Mouse (Mus musculus) cerebellum, adult 11-12 months (tissue): ENCODE results near the gene Rnf31.
A peak's percentile ranks its signal among the peaks of the same experiment; 100 is the strongest.

Source experiments
- DNase-seq: peaks from one replicate; pipeline ENCODE4 v3.0.0; 2022

Gene Rnf31

GRCm38 (mm10) chr14:55591331-55591891 is at the start of gene Rnf31:
Rnf31 (plus strand) TSS chr14:55591708.
- DNase-seq, result peak; percentile 93

DNA sequence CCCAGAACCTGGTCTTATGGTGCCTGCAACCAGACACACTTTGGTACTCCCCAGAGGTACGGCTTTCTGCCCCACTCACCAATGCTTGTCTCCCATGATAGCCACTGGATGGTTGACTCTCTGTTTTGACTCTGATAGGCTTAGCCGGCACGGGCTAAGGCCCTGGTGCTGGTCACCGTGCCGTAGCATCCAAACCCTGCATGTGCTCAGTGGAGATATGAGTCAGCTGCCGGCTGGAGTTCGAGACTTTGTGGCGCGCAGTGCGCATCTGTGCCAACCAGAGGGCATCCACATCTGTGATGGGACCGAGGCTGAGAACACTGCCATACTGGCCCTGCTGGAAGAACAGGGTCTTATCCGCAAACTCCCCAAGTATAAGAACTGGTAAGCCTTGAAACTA is 49.2 kb upstream of the Rnf31 start:
- DNase-seq, result no peak

GRCm38 (mm10) chr14:55544334-55544733 is 47.2 kb upstream of the Rnf31 start:
- DNase-seq, result peak; percentile 52

- DNase-seq, result no peak
These were observed 41.3 kb upstream of the Rnf31 start for GRCm38 (mm10) chr14:55550191-55550590.

DNA sequence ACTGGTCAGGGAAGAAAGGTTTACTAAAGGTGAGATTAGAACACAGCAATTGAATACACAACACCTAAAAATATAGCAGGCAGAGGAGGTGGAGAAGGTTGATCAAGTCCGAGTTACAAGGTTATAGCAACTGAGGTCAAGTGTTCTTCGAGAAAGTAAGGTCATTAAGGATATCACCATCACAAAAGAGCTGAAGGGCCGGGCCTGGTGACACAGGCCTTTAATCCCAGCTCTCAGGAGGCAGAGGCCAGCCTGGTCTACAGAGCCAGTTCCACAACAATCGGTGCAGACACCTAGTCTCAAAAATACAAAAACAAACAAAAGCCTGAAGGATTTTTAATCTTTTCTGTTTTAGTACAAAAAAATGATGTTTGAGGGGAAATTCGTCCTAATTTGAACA is 40.2 kb upstream of the Rnf31 start:
- DNase-seq, result no peak

DNA sequence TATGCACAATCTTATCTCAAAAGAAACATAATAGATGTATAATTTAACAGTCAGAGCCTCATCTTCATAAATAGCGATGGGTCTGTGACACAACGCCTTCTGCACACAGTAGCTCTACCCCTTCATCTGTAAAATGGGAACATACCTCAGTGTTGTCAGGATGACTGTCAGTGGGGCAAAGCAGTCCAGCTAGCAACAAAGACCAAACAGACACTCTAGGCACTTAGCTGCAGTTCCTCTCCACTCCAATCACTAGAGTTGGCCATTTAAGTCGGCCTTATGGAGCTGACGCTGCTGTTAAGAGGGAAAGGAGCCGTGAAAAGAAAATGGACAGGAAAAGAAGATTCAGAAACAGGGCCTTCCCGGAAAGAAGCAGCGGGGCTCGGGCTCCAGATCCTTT is 39.7 kb upstream of the Rnf31 start:
- DNase-seq, result no peak

DNA sequence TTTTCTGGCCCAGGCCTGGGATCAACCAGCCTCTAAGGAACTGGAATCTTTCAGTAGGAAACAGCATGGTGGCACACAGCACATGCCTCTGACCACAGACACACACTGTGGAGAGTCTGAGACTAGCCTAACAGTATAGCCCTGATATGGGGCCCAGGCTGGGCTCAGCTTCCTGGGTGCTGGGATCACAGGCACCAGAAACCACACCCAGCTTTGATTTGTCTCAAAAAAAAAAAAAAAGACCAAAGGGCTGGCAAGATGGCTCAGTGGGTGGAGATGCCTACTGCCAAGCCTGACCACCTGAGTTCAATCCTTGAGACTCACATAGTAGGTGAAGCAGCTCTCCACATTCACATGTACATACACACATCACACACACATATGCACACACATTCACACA is 36.9 kb upstream of the Rnf31 start:
- DNase-seq, result no peak

- DNase-seq, result no peak
These were observed 35.7 kb upstream of the Rnf31 start for GRCm38 (mm10) chr14:55555788-55556187.

GRCm38 (mm10) chr14:55557003-55557402 is 34.5 kb upstream of the Rnf31 start:
- peak; percentile 69 for DNase-seq

DNA sequence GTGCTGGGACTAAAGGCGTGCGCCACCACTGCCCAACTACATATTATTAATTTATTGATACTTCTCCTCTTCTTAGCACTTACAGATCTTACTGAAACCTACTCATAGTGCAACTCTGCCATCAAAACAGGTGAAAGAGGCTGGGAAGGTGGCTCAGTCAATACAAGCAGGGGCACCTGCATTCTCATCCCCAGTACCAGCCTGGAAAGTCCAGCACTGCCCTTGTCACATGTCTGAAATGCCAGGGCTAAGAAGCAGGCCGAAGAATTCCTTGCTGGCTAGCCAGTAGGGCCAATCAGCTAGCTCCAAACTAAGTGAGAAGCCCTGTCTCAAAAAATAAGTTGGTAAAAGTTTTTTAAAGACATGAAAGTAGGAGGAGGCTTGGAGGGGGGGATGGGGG is 33.9 kb upstream of the Rnf31 start:
- no peak for DNase-seq

DNA sequence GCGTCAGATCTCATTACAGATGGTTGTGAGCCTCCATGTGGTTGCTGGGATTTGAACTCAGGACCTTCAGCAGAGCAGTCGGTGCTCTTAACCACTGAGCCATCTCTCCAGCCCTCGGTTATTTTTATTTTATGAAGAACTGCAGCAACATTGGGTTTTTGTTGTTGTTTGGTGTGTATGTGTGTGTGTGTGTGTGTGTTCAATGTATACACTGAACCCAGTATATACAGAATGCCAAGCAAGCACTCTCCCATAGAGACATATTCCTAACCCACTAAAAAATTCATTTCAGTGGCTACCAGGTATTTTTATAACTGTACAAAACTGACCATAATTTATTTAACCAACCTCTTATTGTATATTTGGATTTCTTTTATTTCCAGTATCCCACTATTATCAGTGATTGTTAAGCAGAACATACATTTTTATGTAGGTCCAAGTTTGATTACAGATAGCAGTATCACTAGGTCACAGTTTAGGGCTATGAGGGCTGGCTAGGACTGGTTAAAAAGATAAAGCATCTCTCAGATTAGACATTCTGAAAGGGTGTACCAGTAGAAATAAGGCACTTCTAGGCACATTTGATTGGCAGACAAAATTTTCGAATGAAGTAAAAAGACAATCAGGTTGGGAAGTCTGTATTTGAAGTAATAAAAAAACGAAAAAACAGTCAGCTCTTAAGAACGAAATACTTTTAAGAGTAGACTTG is 32.6 kb upstream of the Rnf31 start:
- DNase-seq, result no peak

- peak; percentile 94 for DNase-seq
These were observed 31.7 kb upstream of the Rnf31 start, which contains the start of gene Dcaf11 for GRCm38 (mm10) chr14:55559799-55560201. Dcaf11 (plus strand) TSS chr14:55560006.

DNA sequence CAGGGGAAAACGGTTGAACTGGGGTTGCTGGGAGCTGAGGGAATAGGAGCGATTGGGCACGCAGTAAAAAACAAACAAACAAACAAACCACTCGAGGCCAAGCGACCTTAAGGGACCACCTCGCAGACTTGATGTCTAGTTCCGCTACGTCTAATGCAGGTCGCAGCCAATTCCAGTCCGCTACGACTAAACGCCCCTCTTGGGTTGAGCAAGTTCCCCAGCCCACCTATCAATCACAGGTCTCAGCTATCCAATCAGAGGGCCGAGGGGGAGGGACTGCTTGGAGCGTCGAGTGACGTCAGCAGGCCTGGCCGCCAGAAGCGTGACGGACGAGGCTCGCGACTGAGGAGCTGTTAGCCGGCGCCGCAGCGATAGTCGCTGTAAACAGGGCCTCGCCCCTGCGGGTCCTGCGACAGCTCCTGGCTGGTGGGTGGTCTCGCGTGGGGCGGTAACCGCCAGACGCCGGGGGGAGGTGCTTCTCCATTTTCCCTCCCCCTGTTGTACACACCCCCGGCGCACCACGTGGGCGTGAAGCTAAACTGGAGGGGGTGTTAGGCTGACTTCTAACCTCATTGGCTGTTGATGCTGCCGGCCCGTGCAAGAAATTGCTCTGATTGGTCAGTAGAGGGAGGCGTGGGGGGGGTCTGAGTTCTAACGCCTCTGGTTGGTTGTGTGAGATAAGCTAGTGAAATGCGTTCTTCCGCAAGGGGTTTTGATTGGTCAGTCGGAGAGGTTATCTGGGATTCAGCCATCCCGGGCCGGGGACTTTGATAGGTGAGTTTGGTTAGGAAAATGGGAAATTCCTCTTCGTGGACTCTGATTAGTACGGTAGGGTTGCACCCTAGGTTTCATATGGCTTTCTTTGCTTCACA is 31.1 kb upstream of the Rnf31 start, which contains the start of gene A730061H03Rik:
Gene A730061H03Rik, minus strand, starts transcription at position 205 of the 872 bp plus-strand sequence.
- DNase-seq, result peak; percentile 99

- peak; percentile 45 for DNase-seq
These were observed 29.6 kb upstream of the Rnf31 start for GRCm38 (mm10) chr14:55561860-55562259.

- DNase-seq, result no peak
These were observed 28.3 kb upstream of the Rnf31 start for GRCm38 (mm10) chr14:55563249-55563648.

DNA sequence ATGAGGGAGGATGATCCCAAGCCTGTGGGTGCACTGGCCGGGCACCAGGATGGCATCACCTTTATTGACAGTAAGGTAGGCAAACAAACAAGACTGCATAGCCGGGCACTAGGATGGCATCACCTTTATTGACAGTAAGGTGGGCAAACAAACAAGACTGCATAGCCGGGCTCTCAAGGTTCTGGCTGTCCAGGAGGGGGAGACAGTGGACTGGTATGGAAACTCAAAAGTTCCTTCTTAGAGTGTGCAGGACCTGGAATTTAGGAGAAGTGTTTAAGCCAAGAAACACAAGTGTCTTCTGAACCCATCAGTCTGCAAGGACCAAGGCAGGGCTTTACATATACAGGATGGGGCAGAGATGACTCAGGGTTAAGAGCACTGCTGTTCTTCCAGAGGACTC is 25.8 kb upstream of the Rnf31 start:
- DNase-seq, result no peak

- DNase-seq, result no peak
These were observed 24.0 kb upstream of the Rnf31 start for GRCm38 (mm10) chr14:55567496-55567895.

DNA sequence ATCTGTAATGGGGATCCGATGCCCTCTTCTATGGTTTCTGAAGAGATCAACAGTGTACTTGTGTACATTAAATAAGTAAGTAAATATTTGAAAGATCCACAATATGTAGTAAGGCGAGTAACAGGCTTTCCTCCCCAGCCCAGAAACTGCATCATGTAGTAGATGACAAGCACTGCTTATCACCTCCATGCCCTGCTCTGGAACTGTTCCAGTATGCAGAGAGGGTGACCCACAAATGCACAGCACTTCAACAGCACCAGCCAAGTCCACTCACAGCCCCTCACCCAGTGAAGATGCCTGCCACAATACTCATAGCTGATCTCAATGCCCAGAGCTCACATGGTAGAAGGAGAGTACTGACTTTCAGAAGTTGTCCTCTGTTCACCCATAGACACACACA is 20.9 kb upstream of the Rnf31 start:
- no peak for DNase-seq

- no peak for DNase-seq
These were observed 19.7 kb upstream of the Rnf31 start for GRCm38 (mm10) chr14:55571760-55572159.

DNA sequence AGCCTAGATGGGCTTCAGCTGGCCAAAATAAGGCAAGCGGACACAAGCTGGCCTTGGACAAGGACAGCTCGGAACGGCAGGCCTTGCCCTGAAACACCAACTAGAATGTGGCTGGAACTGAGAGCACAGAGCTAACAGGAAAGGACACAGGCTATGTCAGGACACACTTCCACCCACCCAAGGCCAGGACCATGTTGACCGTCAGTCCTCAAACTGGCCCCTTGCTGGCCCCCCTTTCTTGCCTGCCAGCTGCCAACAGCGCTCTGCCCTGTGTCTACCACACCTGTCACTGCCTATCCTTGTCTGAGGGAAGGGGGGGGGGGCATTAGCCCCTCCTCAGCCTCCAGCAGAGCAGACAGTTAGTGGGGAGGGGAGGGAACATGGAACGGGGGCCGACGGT is 16.2 kb upstream of the Rnf31 start, which contains the start of gene Fitm1:
Gene Fitm1, plus strand, starts transcription at position 316 of the 400 bp plus-strand sequence.
- DNase-seq, result no peak

DNA sequence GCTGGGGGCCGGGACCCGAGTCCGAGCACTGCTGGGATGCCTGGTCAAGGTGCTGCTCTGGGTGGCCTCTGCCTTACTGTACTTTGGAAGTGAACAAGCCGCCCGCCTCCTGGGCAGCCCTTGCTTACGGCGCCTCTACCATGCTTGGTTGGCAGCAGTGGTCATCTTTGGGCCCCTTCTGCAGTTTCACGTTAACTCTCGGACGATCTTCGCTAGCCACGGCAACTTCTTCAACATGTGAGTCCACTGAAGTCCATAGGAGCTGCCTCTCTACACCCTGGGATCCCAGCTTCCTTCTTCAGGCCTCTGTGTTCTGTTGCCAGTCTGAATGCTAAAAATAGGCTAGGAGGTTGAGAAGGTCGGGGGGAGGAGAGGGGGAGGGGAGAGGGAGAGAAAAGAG is 15.8 kb upstream of the Rnf31 start:
- DNase-seq, result no peak

GRCm38 (mm10) chr14:55576376-55576775 is 15.1 kb upstream of the Rnf31 start:
- DNase-seq, result no peak

- DNase-seq, result peak; percentile 71
These were observed 13.4 kb upstream of the Rnf31 start, which contains the start of gene Psme1 for GRCm38 (mm10) chr14:55577871-55578667. Psme1 (plus strand) TSS chr14:55578123.
